ENCODE assay signal across 13 mouse cellular contexts in the genomic region with DNA sequence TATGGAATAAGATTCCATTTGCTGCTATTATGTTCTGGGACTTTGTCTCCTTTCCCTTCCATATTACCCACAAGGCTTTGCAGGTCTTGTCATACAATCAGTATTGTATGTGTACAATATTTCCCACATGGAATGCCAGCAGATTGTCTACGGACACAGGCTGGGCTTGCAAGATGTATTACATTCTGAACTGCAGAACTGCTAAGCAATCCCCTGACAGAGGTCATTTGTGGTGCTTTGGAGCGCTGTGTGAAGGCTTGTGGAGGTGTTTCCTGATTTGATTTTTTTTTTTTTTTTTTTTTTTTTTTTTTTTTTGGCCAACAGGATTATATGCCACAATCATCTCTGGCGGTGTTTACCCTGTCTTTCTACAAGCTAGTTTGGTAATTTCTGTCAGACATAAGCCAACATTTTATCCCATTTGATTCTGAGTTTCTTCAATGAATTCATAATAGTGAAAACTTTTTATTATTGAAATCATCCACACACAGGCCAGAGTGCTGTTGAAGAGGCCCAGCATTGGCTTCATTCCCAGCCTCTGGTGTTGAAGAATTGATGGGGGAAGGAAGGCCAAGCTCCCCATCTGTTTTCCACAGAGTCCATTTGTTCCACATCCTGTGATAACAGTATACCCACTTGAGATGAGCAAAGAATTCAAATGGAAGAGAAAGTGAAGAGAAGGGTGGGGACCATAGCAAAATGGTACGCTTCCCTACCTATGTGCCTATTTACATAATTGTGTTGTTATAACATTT. TPM values are rescaled to one million over a fixed set of nuclear protein-coding genes. Genes with fewer than 3 reads are reported as not detected.
DNase-seq lines count a peak whose midpoint lies in the region; ATAC-seq and TF ChIP-seq lines count a peak whose summit lies in the region.
"Had no signal": no experiment of that assay in that cellular context is flagged by ENCODE, and none has a peak within 500 bp of the region (broad histone marks: within the 10 kb centered on the region; RNA-seq: fewer than 3 reads in every experiment).

No protein-coding gene starts in this region.

- H3K36me3 ChIP-seq in kidney, adult 2 months (ENCODE audit: control insufficient read depth, insufficient read depth, low read length) = no peaks in the 10 kb centered on the region
- H3K36me3 ChIP-seq in heart, embryonic 14.5 days (ENCODE audit: control insufficient read depth, insufficient read depth, low read length) = no peaks in the 10 kb centered on the region
- H3K36me3 ChIP-seq: liver, embryonic 13.5 days had no signal

- no peak for TF ChIP-seq POLR2A in kidney, adult 2 months (IDR thresholded peaks at IDR 0.05; ENCODE audit: low read depth, low read length)

- WGBS in kidney, adult 2 months = 76% methylated on average over 4 of the region's 4 CpGs
- 52% methylated on average over 4 of the region's 4 CpGs for WGBS in heart, embryonic 14.5 days

- H3K9ac ChIP-seq in heart, embryonic 14.5 days (ENCODE audit: low read length) = no peak overlapping the region
- H3K9ac ChIP-seq: liver, embryonic 13.5 days had no signal

- peaks cover 3% of the 10 kb centered on the region; the same call in 1 of the 2 replicates for H3K4me1 ChIP-seq in kidney, adult 2 months (ENCODE audit: control insufficient read depth, insufficient read depth, low read length)
- peaks cover 2 to 32% of the 10 kb centered on the region in 2 experiments for H3K4me1 ChIP-seq in heart, embryonic 14.5 days (ENCODE audit: control insufficient read depth in 2 of 2, insufficient read depth in 2 of 2, low read length in 2 of 2)
- H3K4me1 ChIP-seq: liver, embryonic 13.5 days had no signal

- ATAC-seq in heart, embryonic 14.5 days (ENCODE audit: insufficient number of reproducible peaks, insufficient read depth, low FRiP score, low read depth) = peak; percentile 72
- ATAC-seq: intestine, embryonic 16.5 days had no signal

- no peak overlapping the region for H3K4me2 ChIP-seq in heart, embryonic 14.5 days (ENCODE audit: low read length)
- H3K4me2 ChIP-seq: liver, embryonic 13.5 days had no signal

- H3K4me3 ChIP-seq in kidney, adult 2 months (ENCODE audit: insufficient read depth, low read depth, low read length) = no peak overlapping the region
- H3K4me3 ChIP-seq in heart, embryonic 14.5 days (ENCODE audit: control insufficient read depth in 1 of 2, insufficient read depth in 1 of 2, low read depth in 1 of 2, low read length in 2 of 2) = no peak overlapping the region
- H3K4me3 ChIP-seq: erythroblast, embryonic 14.5 days; liver, embryonic 13.5 days had no signal

- H3K27me3 ChIP-seq in kidney, adult 2 months (replicated peaks; ENCODE audit: control insufficient read depth, insufficient read depth, low read length) = no peaks in the 10 kb centered on the region
- H3K27me3 ChIP-seq in heart, embryonic 14.5 days (ENCODE audit: control insufficient read depth, insufficient read depth, low read length) = no peaks in the 10 kb centered on the region
- H3K27me3 ChIP-seq: liver, embryonic 13.5 days had no signal

- H3K27ac ChIP-seq in kidney, adult 2 months (ENCODE audit: insufficient read depth, low read depth, low read length) = no peak overlapping the region
- H3K27ac ChIP-seq in heart, embryonic 14.5 days (replicated peaks in 1 of 2; ENCODE audit: control insufficient read depth in 1 of 2, insufficient read depth in 1 of 2, low read depth in 2 of 2, low read length in 2 of 2) = 0 out of 4 replicates have a peak overlapping the region, but pooled peaks of 1 of the 2 experiments have one; percentile 14
- H3K27ac ChIP-seq: liver, embryonic 13.5 days had no signal

- DNase-seq in cerebellum, adult 11-12 months = peak; percentile 16
- DNase-seq in cerebellum, adult 11 months = no peak
- peak; percentile 59 for DNase-seq in kidney, postnatal 10 days
- DNase-seq in kidney, adult 2 months = no peak
- peak; percentile 28 for DNase-seq in 3T3-L1 (ENCODE audit: low read depth, low spot score)
- DNase-seq in yolk sac, embryonic 10.5 days (ENCODE audit: low spot score) = no peak
- no peak for DNase-seq in ovary, postnatal 10 days (ENCODE audit: low spot score)
- DNase-seq: adrenal gland, adult 8-10 months; liver, embryonic 13.5 days; thymus, adult 18-20 months had no signal

- TF ChIP-seq CTCF in kidney, adult 2 months (conservative IDR thresholded peaks at IDR 0.05; ENCODE audit: insufficient read depth, insufficient read length, low read depth, low read length) = no peak

- no peaks in the 10 kb centered on the region for H3K9me3 ChIP-seq in heart, embryonic 14.5 days (ENCODE audit: control insufficient read depth, low read length)
- H3K9me3 ChIP-seq: liver, embryonic 13.5 days had no signal

RNA-seq across cellular contexts. Expression of a gene that starts 45.8 kb away (rescaled TPM):
- polyA plus RNA-seq in kidney, adult 2 months (2012; rRNA removed) = 251 and 255 TPM in 2 replicates
- polyA plus RNA-seq in heart, embryonic 14.5 days (2014; fragmentation: Nextera tagmentation; extraction: Ambion mirVana) = 16.6 and 18.9 TPM in 2 replicates

Comparison
In these comparisons a context has a peak if more than half of its experiments do, and no peak if none do; other contexts are left out.
1. DNase-seq: peak in cerebellum, adult 11-12 months (single experiment), kidney, postnatal 10 days (single experiment) and 3T3-L1 (single experiment); none in cerebellum, adult 11 months (single experiment), kidney, adult 2 months (single experiment), yolk sac, embryonic 10.5 days (single experiment) and ovary, postnatal 10 days (single experiment).
2. RNA of a gene that starts 45.8 kb away (polyA plus RNA-seq): 251 to 255 TPM in kidney, adult 2 months; 16.6 to 18.9 TPM in heart, embryonic 14.5 days; every median in the first group is over 10 times any median in the second.